Mouse (Mus musculus) spleen, adult 2 months (tissue): ENCODE results near the gene Gins3.

Experiments used
- CTCF ChIP-seq: fragments of 200-500 bp; IDR thresholded peaks from 2 replicates; pipeline ENCODE4 v1.5.1; 2011; ENCODE audit warnings: mild to moderate bottlenecking, inconsistent platforms; ENCODE audit not compliant: insufficient read depth, insufficient read length, insufficient replicate concordance; ENCODE audit errors: extremely low read depth
- POLR2A ChIP-seq: fragments of 200-500 bp; IDR thresholded peaks from 2 replicates; pipeline ENCODE4 v1.6.1; 2011; ENCODE audit warnings: low read depth, low read length, inconsistent platforms

GRCm38 (mm10) chr8:95596841-95597241 is 36.4 kb upstream of the Gins3 start:
- no peak for TF ChIP-seq POLR2A
- TF ChIP-seq CTCF: no peak
